Mouse (Mus musculus) bone marrow macrophage, adult 2 months (primary cell): ENCODE measurements around the gene Ptpn6. TPM values are rescaled to one million over a fixed set of nuclear protein-coding genes. Genes with fewer than 3 reads are reported as not detected.
A peak's percentile ranks its signal among the peaks of the same experiment; 100 is the strongest.

Experiments used
- H3K27ac ChIP-seq: 2 replicates; pipeline ENCODE4 v1.5.1; 2012; ENCODE audit warnings: low read depth, low read length; ENCODE audit not compliant: insufficient read depth
- H3K4me1 ChIP-seq: 2 replicates; pipeline ENCODE4 v1.6.1; 2012; ENCODE audit warnings: low read length; ENCODE audit not compliant: control insufficient read depth, insufficient read depth
- H3K4me3 ChIP-seq: 2 replicates; pipeline ENCODE4 v1.5.1; 2012; ENCODE audit warnings: mild to moderate bottlenecking, low read length, moderate library complexity; ENCODE audit not compliant: insufficient read depth
- CTCF ChIP-seq: IDR thresholded peaks from 2 replicates; pipeline ENCODE4 v1.5.1; 2012; ENCODE audit warnings: low read depth, mild to moderate bottlenecking, low read length, moderate library complexity
- POLR2A ChIP-seq: IDR thresholded peaks from 2 replicates; pipeline ENCODE4 v1.6.1; 2012; ENCODE audit warnings: mild to moderate bottlenecking, low read depth, low read length, borderline replicate concordance
- polyA plus RNA-seq: library from polyadenylated mRNA; stranded (reverse); fragments of >200 nt; gene quantifications from 2 replicates; pipeline ENCODE4 v1.2.4, GENCODE M21; 2012; ENCODE audit not compliant: missing spikeins, insufficient read depth, insufficient read length

The Ptpn6 gene
- polyA plus RNA-seq, 1 experiment: 614 TPM

- H3K27ac ChIP-seq: no peak within 1 kb of the TSS
- H3K4me1 ChIP-seq: peaks cover 27% of the 10 kb centered on the region
- TF ChIP-seq POLR2A: no peak
- no peak for TF ChIP-seq CTCF
These were observed 17.5 kb upstream of the Ptpn6 start, which contains the start of the genes Gm45234 and Atn1 for GRCm38 (mm10) chr6:124755831-124756595. Gm45234 (minus strand) TSS chr6:124756021. Atn1 (minus strand) TSS chr6:124756524.

GRCm38 (mm10) chr6:124755306-124755705, 16.8 kb upstream of the Ptpn6 start:
- Histone ChIP-seq H3K27ac (no peak overlapping the region), H3K4me1 (peaks cover 27% of the 10 kb centered on the region), H3K4me3 (peak overlapping the region; percentile 75)
- TF ChIP-seq CTCF (no peak), POLR2A (no peak)

More at GRCm38 (mm10) chr6:124755831-124756595, 17.5 kb upstream of the Ptpn6 start, which contains the start of the genes Gm45234 and Atn1:
- H3K4me3 ChIP-seq: peak within 1 kb of the TSS; percentile 75

- Histone ChIP-seq H3K4me3 (no peak overlapping the region), H3K4me1 (peaks cover 24% of the 10 kb centered on the region), H3K27ac (no peak overlapping the region)
- TF ChIP-seq CTCF (no peak), POLR2A (no peak)
These were observed 15.3 kb upstream of the Ptpn6 start for GRCm38 (mm10) chr6:124753861-124754260.

- Histone ChIP-seq H3K4me1 (peaks cover 6% of the 10 kb centered on the region; the same call in 1 of the 2 replicates), H3K4me3 (no peak overlapping the region), H3K27ac (no peak overlapping the region)
- TF ChIP-seq CTCF (no peak), POLR2A (no peak)
These were observed 11.9 kb upstream of the Ptpn6 start for GRCm38 (mm10) chr6:124750405-124750804.

GRCm38 (mm10) chr6:124746654-124747632, 8.4 kb upstream of the Ptpn6 start:
- Histone ChIP-seq H3K4me1 (peaks cover 2% of the 10 kb centered on the region), H3K4me3 (no peak overlapping the region), H3K27ac (no peak overlapping the region)
- TF ChIP-seq CTCF (no peak), POLR2A (no peak)

GRCm38 (mm10) chr6:124746296-124746605, 7.7 kb upstream of the Ptpn6 start:
- Histone ChIP-seq H3K27ac (no peak overlapping the region), H3K4me3 (peak overlapping the region; percentile 66), H3K4me1 (peaks cover 6% of the 10 kb centered on the region)

GRCm38 (mm10) chr6:124745490-124746295, 7.2 kb upstream of the Ptpn6 start:
- Histone ChIP-seq H3K27ac (peak overlapping the region; percentile 17; the same call in 1 of the 2 replicates), H3K4me1 (peaks cover 6% of the 10 kb centered on the region), H3K4me3 (peak overlapping the region; percentile 66)
- TF ChIP-seq POLR2A (no peak), CTCF (no peak)

More at GRCm38 (mm10) chr6:124746296-124746605, 7.7 kb upstream of the Ptpn6 start:
- TF ChIP-seq POLR2A: no peak

GRCm38 (mm10) chr6:124744755-124745321, 6.3 kb upstream of the Ptpn6 start:
- H3K27ac ChIP-seq: no peak overlapping the region; the same call in 1 of the 2 replicates

GRCm38 (mm10) chr6:124743647-124744046, 5.1 kb upstream of the Ptpn6 start:
- H3K27ac ChIP-seq: no peak overlapping the region
- no peak overlapping the region for H3K4me3 ChIP-seq
- peaks cover 21% of the 10 kb centered on the region for H3K4me1 ChIP-seq
- TF ChIP-seq POLR2A: no peak
- TF ChIP-seq CTCF: no peak

More at GRCm38 (mm10) chr6:124744755-124745321, 6.3 kb upstream of the Ptpn6 start:
- peaks cover 9% of the 10 kb centered on the region for H3K4me1 ChIP-seq
- TF ChIP-seq CTCF (no peak), POLR2A (no peak)
- H3K4me3 ChIP-seq: peak overlapping the region; percentile 66
